17 mouse cellular contexts compared by ENCODE assay signal in the genomic region with DNA sequence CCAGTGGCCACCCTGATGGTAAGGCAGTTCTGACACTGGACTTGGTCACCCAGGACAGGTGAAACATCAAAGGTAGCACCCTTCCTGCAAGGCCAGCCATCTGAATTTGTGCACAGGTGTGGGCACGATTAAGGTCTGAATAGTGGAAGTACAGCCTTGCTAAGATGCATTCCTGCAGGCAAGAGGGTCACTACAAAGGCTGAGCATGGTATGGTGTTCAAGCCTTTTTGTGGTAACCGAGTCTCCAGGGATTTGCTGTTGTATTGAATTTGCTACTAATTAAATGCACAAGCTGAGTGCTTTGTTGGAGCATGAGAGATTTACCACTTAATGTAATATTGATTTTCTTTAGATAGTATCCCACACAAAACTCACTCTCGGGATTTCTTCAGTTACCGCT. TPM values are rescaled to one million over a fixed set of nuclear protein-coding genes. Genes with fewer than 3 reads are reported as not detected.
A peak's percentile ranks its signal among the peaks of the same experiment; 100 is the strongest.
DNase-seq lines count a peak whose midpoint lies in the region; ATAC-seq and TF ChIP-seq lines count a peak whose summit lies in the region.
"Had no signal": no experiment of that assay in that cellular context is flagged by ENCODE, and none has a peak within 500 bp of the region (broad histone marks: within the 10 kb centered on the region; RNA-seq: fewer than 3 reads in every experiment).

No protein-coding gene starts in this region.

- no peaks in the 10 kb centered on the region for H3K9me3 ChIP-seq in hindbrain, embryonic 11.5 days (ENCODE audit: control insufficient read depth, low read length)
- no peaks in the 10 kb centered on the region for H3K9me3 ChIP-seq in hindbrain, postnatal 0 days (ENCODE audit: low read length)
- no peaks in the 10 kb centered on the region for H3K9me3 ChIP-seq in neural tube, embryonic 12.5 days
- H3K9me3 ChIP-seq in neural tube, embryonic 15.5 days (replicated peaks) = no peaks in the 10 kb centered on the region
- H3K9me3 ChIP-seq: forebrain, embryonic 15.5 days; heart, embryonic 12.5 days; limb, embryonic 13.5 days had no signal

- peak; percentile 46 for ATAC-seq in hindbrain, embryonic 11.5 days (ENCODE audit: low FRiP score)
- ATAC-seq in hindbrain, postnatal 0 days = no peak
- ATAC-seq in neural tube, embryonic 12.5 days (ENCODE audit: low FRiP score, low read depth) = peak; percentile 33; the same call in 1 of the 2 replicates
- ATAC-seq in neural tube, embryonic 15.5 days (ENCODE audit: low FRiP score) = no peak
- no peak for ATAC-seq in erythroblast, adult 5-6 weeks (replicated peaks; ENCODE audit: low FRiP score, poor library complexity, severe bottlenecking)
- ATAC-seq: lung, postnatal 0 days had no signal

- peak; percentile 32 for DNase-seq in hindbrain, embryonic 11.5 days (ENCODE audit: low spot score)
- DNase-seq in hindbrain, postnatal 0 days (ENCODE audit: low spot score) = no peak
- peak; percentile 37 for DNase-seq in mesoderm, embryonic 11.5 days (ENCODE audit: low read depth, low spot score)
- DNase-seq in Muller cell, postnatal 12 days (ENCODE audit: inconsistent ontology term) = no peak
- DNase-seq: layer of hippocampus, adult 9-11 months; right cerebral cortex, postnatal 25 days had no signal

- 70% methylated on average over 4 of the region's 4 CpGs for WGBS in hindbrain, embryonic 11.5 days
- WGBS in hindbrain, postnatal 0 days = 64% methylated on average over 4 of the region's 4 CpGs
- 62% methylated on average over 4 of the region's 4 CpGs for WGBS in neural tube, embryonic 12.5 days
- WGBS in neural tube, embryonic 15.5 days = 47% methylated on average over 4 of the region's 4 CpGs

- H3K36me3 ChIP-seq in hindbrain, embryonic 11.5 days (ENCODE audit: control insufficient read depth, insufficient read depth, low read length) = no peaks in the 10 kb centered on the region
- peaks cover 8% of the 10 kb centered on the region; the same call in 1 of the 2 replicates for H3K36me3 ChIP-seq in hindbrain, postnatal 0 days (ENCODE audit: insufficient read depth, low read length)
- no peaks in the 10 kb centered on the region for H3K36me3 ChIP-seq in neural tube, embryonic 12.5 days
- H3K36me3 ChIP-seq in neural tube, embryonic 15.5 days = 0 out of 2 replicates have a peak, but pooled peaks cover 2% of the 10 kb centered on the region
- H3K36me3 ChIP-seq: limb, embryonic 13.5 days had no signal

- H3K4me2 ChIP-seq in hindbrain, embryonic 11.5 days (replicated peaks; ENCODE audit: low read depth, low read length) = no peak overlapping the region
- H3K4me2 ChIP-seq in hindbrain, postnatal 0 days (ENCODE audit: low read depth, low read length) = no peak overlapping the region
- no peak overlapping the region for H3K4me2 ChIP-seq in neural tube, embryonic 12.5 days (replicated peaks)
- H3K4me2 ChIP-seq in neural tube, embryonic 15.5 days = no peak overlapping the region
- H3K4me2 ChIP-seq: forebrain, embryonic 15.5 days; heart, embryonic 12.5 days had no signal

- TF ChIP-seq CTCF in hindbrain, postnatal 0 days (IDR thresholded peaks at IDR 0.05; ENCODE audit: low read depth) = no peak

- H3K27me3 ChIP-seq in hindbrain, embryonic 11.5 days (ENCODE audit: control insufficient read depth, insufficient read depth, low read length) = no peaks in the 10 kb centered on the region
- H3K27me3 ChIP-seq in hindbrain, postnatal 0 days (ENCODE audit: insufficient read depth, low read length) = no peaks in the 10 kb centered on the region
- no peaks in the 10 kb centered on the region for H3K27me3 ChIP-seq in neural tube, embryonic 12.5 days (replicated peaks)
- no peaks in the 10 kb centered on the region for H3K27me3 ChIP-seq in neural tube, embryonic 15.5 days (replicated peaks)
- H3K27me3 ChIP-seq: forebrain, embryonic 15.5 days; heart, embryonic 12.5 days; limb, embryonic 13.5 days had no signal

- H3K27ac ChIP-seq in hindbrain, embryonic 11.5 days (ENCODE audit: low read depth, low read length) = no peak overlapping the region
- no peak overlapping the region for H3K27ac ChIP-seq in hindbrain, postnatal 0 days
- no peak overlapping the region for H3K27ac ChIP-seq in neural tube, embryonic 12.5 days
- no peak overlapping the region for H3K27ac ChIP-seq in neural tube, embryonic 15.5 days (replicated peaks)
- H3K27ac ChIP-seq: liver, embryonic 14.5 days had no signal

- no peaks in the 10 kb centered on the region for H3K4me1 ChIP-seq in hindbrain, embryonic 11.5 days (replicated peaks; ENCODE audit: control insufficient read depth, insufficient read depth, low read length)
- no peaks in the 10 kb centered on the region for H3K4me1 ChIP-seq in hindbrain, postnatal 0 days (ENCODE audit: insufficient read depth, low read length)
- no peaks in the 10 kb centered on the region for H3K4me1 ChIP-seq in neural tube, embryonic 12.5 days
- H3K4me1 ChIP-seq in neural tube, embryonic 15.5 days = 0 out of 2 replicates have a peak, but pooled peaks cover 3% of the 10 kb centered on the region

- no peak overlapping the region for H3K4me3 ChIP-seq in hindbrain, embryonic 11.5 days (ENCODE audit: low read depth, low read length)
- H3K4me3 ChIP-seq in hindbrain, postnatal 0 days (ENCODE audit: low read length) = no peak overlapping the region
- no peak overlapping the region for H3K4me3 ChIP-seq in neural tube, embryonic 12.5 days
- no peak overlapping the region for H3K4me3 ChIP-seq in neural tube, embryonic 15.5 days (replicated peaks)
- H3K4me3 ChIP-seq: forebrain, embryonic 15.5 days; heart, embryonic 12.5 days had no signal

- no peak overlapping the region for H3K9ac ChIP-seq in hindbrain, embryonic 11.5 days (ENCODE audit: low read depth, low read length)
- H3K9ac ChIP-seq in hindbrain, postnatal 0 days (replicated peaks; ENCODE audit: low read length) = no peak overlapping the region
- H3K9ac ChIP-seq in neural tube, embryonic 12.5 days = no peak overlapping the region
- no peak overlapping the region for H3K9ac ChIP-seq in neural tube, embryonic 15.5 days (replicated peaks)
- H3K9ac ChIP-seq: forebrain, embryonic 15.5 days; heart, embryonic 12.5 days; limb, embryonic 13.5 days; liver, embryonic 14.5 days had no signal

RNA-seq across cellular contexts. Expression of a gene that starts 26.4 kb away (rescaled TPM):
- polyA plus RNA-seq in hindbrain, embryonic 11.5 days (2014; fragmentation: Nextera tagmentation; extraction: Ambion mirVana) = 10.2 and 10.7 TPM in 2 replicates
- 39.3 and 39.7 TPM in 2 replicates for total RNA-seq in hindbrain, postnatal 0 days (2014; rRNA removed)
- 53.6 and 56.3 TPM in 2 replicates for polyA plus RNA-seq in hindbrain, postnatal 0 days (2015; fragmentation: Nextera tagmentation; extraction: Ambion mirVana)
- polyA plus RNA-seq in neural tube, embryonic 12.5 days (2016; fragmentation: Nextera tagmentation; extraction: Ambion mirVana) = 10.8 and 12.4 TPM in 2 replicates
- polyA plus RNA-seq in neural tube, embryonic 15.5 days (2015; fragmentation: Nextera tagmentation; extraction: Ambion mirVana) = 48.3 and 50.2 TPM in 2 replicates
- 8.5 TPM in 1 of 2 replicates, not detected in the other for total RNA-seq in erythroblast, adult 5-6 weeks (2015; ENCODE audit: low replicate concordance)
- not detected in 2 replicates for total RNA-seq in erythroblast, adult 5-6 weeks (2017; ENCODE audit: low replicate concordance)
- total RNA-seq: granulocyte monocyte progenitor cell, adult 5-6 weeks; megakaryocyte, adult 5-6 weeks had no signal
- polyA plus RNA-seq: Patski had no signal

Comparison
In these comparisons a context has a peak if more than half of its experiments do, and no peak if none do; other contexts are left out.
1. ATAC-seq: peak in hindbrain, embryonic 11.5 days (single experiment) and neural tube, embryonic 12.5 days (single experiment); none in hindbrain, postnatal 0 days (single experiment), neural tube, embryonic 15.5 days (single experiment) and erythroblast, adult 5-6 weeks (single experiment).
2. DNase-seq: peak in hindbrain, embryonic 11.5 days (single experiment) and mesoderm, embryonic 11.5 days (single experiment); none in hindbrain, postnatal 0 days (single experiment) and Muller cell, postnatal 12 days (single experiment).